Mouse (Mus musculus): Measurements from ENCODE around the gene Hsd17b12. TPM values are rescaled to one million over a fixed set of nuclear protein-coding genes. Genes with fewer than 3 reads are reported as not detected.

The Hsd17b12 gene
- polyA plus RNA-seq, 1 experiment from 2014 or later, result 141 TPM

- no peak for ATAC-seq
- WGBS, result 91% methylated on average over 5 of the region's 5 CpGs
These were observed 117.2 kb downstream of the Hsd17b12 start for GRCm38 (mm10) chr2:94040391-94041125.

GRCm38 (mm10) chr2:94035428-94036331, 122.1 kb downstream of the Hsd17b12 start:
- Histone ChIP-seq H3K27ac (ENCODE audit: low read length) (no peak overlapping the region), H3K9ac (replicated peaks; ENCODE audit: low read depth, low read length) (no peak overlapping the region; the same call in 1 of the 2 replicates), H3K4me2 (ENCODE audit: low read length) (no peak overlapping the region), H3K4me1 (replicated peaks; ENCODE audit: control insufficient read depth, insufficient read depth, low read length) (0 out of 2 replicates have a peak, but pooled peaks cover 2% of the 10 kb centered on the region), H3K9me3 (ENCODE audit: control insufficient read depth, low read length) (no peaks in the 10 kb centered on the region), H3K36me3 (ENCODE audit: control insufficient read depth, insufficient read depth) (no peaks in the 10 kb centered on the region), H3K27me3 (replicated peaks; ENCODE audit: control insufficient read depth, insufficient read depth, low read length) (no peaks in the 10 kb centered on the region), H3K4me3 (replicated peaks; ENCODE audit: low read length) (no peak overlapping the region)
- peak; percentile 92 for ATAC-seq
- WGBS, result 57% methylated on average over 9 of the region's 9 CpGs

More at GRCm38 (mm10) chr2:94040391-94041125, 117.2 kb downstream of the Hsd17b12 start:
- H3K9ac ChIP-seq (replicated peaks; ENCODE audit: low read depth, low read length), result no peak overlapping the region
- no peak overlapping the region for H3K4me3 ChIP-seq (replicated peaks; ENCODE audit: low read length)
- no peak overlapping the region for H3K4me2 ChIP-seq (ENCODE audit: low read length)
- no peaks in the 10 kb centered on the region for H3K27me3 ChIP-seq (replicated peaks; ENCODE audit: control insufficient read depth, insufficient read depth, low read length)
- H3K9me3 ChIP-seq (ENCODE audit: control insufficient read depth, low read length), result no peaks in the 10 kb centered on the region
- peaks cover 20% of the 10 kb centered on the region for H3K4me1 ChIP-seq (replicated peaks; ENCODE audit: control insufficient read depth, insufficient read depth, low read length)
- no peaks in the 10 kb centered on the region for H3K36me3 ChIP-seq (ENCODE audit: control insufficient read depth, insufficient read depth)
- no peak overlapping the region for H3K27ac ChIP-seq (ENCODE audit: low read length)

- Histone ChIP-seq H3K4me2 (ENCODE audit: low read length) (no peak overlapping the region), H3K9me3 (ENCODE audit: control insufficient read depth, low read length) (no peaks in the 10 kb centered on the region), H3K4me1 (replicated peaks; ENCODE audit: control insufficient read depth, insufficient read depth, low read length) (0 out of 2 replicates have a peak, but pooled peaks cover 2% of the 10 kb centered on the region), H3K27me3 (replicated peaks; ENCODE audit: control insufficient read depth, insufficient read depth, low read length) (no peaks in the 10 kb centered on the region), H3K27ac (ENCODE audit: low read length) (no peak overlapping the region), H3K9ac (replicated peaks; ENCODE audit: low read depth, low read length) (no peak overlapping the region), H3K4me3 (replicated peaks; ENCODE audit: low read length) (no peak overlapping the region), H3K36me3 (ENCODE audit: control insufficient read depth, insufficient read depth) (no peaks in the 10 kb centered on the region)
- no peak for ATAC-seq
These were observed 127.2 kb downstream of the Hsd17b12 start for GRCm38 (mm10) chr2:94030602-94031001.

GRCm38 (mm10) chr2:94024637-94025036, 133.1 kb downstream of the Hsd17b12 start:
- H3K4me1 ChIP-seq (replicated peaks; ENCODE audit: control insufficient read depth, insufficient read depth, low read length), result no peaks in the 10 kb centered on the region
- no peaks in the 10 kb centered on the region for H3K9me3 ChIP-seq (ENCODE audit: control insufficient read depth, low read length)
- H3K27me3 ChIP-seq (replicated peaks; ENCODE audit: control insufficient read depth, insufficient read depth, low read length), result no peaks in the 10 kb centered on the region
- 60% methylated on average over 6 of the region's 6 CpGs for WGBS
- ATAC-seq, result no peak
- no peak overlapping the region for H3K27ac ChIP-seq (ENCODE audit: low read length)
- no peak overlapping the region for H3K4me2 ChIP-seq (ENCODE audit: low read length)
- no peak overlapping the region for H3K4me3 ChIP-seq (replicated peaks; ENCODE audit: low read length)
- H3K9ac ChIP-seq (replicated peaks; ENCODE audit: low read depth, low read length), result no peak overlapping the region
- no peaks in the 10 kb centered on the region for H3K36me3 ChIP-seq (ENCODE audit: control insufficient read depth, insufficient read depth)

GRCm38 (mm10) chr2:94010335-94011291, 147.2 kb downstream of the Hsd17b12 start, which contains the start of gene Alkbh3:
TSS of gene Alkbh3 (minus strand) at chr2:94010807.
- no peaks in the 10 kb centered on the region for H3K27me3 ChIP-seq (replicated peaks; ENCODE audit: control insufficient read depth, insufficient read depth, low read length)
- peak within 1 kb of the TSS; percentile 98 for H3K4me2 ChIP-seq (ENCODE audit: low read length)
- H3K9me3 ChIP-seq (ENCODE audit: control insufficient read depth, low read length), result no peaks in the 10 kb centered on the region; the same call in 1 of the 2 replicates
- no peak within 1 kb of the TSS for H3K27ac ChIP-seq (ENCODE audit: low read length)
- 4% methylated on average over 47 of the region's 47 CpGs for WGBS
- H3K4me3 ChIP-seq (replicated peaks; ENCODE audit: low read length), result peak within 1 kb of the TSS; percentile 96
- peaks cover 17% of the 10 kb centered on the region for H3K36me3 ChIP-seq (ENCODE audit: control insufficient read depth, insufficient read depth)
- H3K9ac ChIP-seq (replicated peaks; ENCODE audit: low read depth, low read length), result peak within 1 kb of the TSS; percentile 95
- ATAC-seq, result peak; percentile 100
- peaks cover 14% of the 10 kb centered on the region for H3K4me1 ChIP-seq (replicated peaks; ENCODE audit: control insufficient read depth, insufficient read depth, low read length)

GRCm38 (mm10) chr2:94002331-94002730, 155.4 kb downstream of the Hsd17b12 start:
- Histone ChIP-seq H3K4me2 (ENCODE audit: low read length) (no peak overlapping the region), H3K27me3 (replicated peaks; ENCODE audit: control insufficient read depth, insufficient read depth, low read length) (no peaks in the 10 kb centered on the region), H3K36me3 (ENCODE audit: control insufficient read depth, insufficient read depth) (peaks cover 38% of the 10 kb centered on the region), H3K27ac (ENCODE audit: low read length) (no peak overlapping the region), H3K9ac (replicated peaks; ENCODE audit: low read depth, low read length) (no peak overlapping the region), H3K4me3 (replicated peaks; ENCODE audit: low read length) (no peak overlapping the region), H3K4me1 (replicated peaks; ENCODE audit: control insufficient read depth, insufficient read depth, low read length) (peaks cover 5% of the 10 kb centered on the region), H3K9me3 (ENCODE audit: control insufficient read depth, low read length) (no peaks in the 10 kb centered on the region)
- ATAC-seq, result peak; percentile 94
- WGBS, result 0% methylated on average over 2 of the region's 2 CpGs

DNA sequence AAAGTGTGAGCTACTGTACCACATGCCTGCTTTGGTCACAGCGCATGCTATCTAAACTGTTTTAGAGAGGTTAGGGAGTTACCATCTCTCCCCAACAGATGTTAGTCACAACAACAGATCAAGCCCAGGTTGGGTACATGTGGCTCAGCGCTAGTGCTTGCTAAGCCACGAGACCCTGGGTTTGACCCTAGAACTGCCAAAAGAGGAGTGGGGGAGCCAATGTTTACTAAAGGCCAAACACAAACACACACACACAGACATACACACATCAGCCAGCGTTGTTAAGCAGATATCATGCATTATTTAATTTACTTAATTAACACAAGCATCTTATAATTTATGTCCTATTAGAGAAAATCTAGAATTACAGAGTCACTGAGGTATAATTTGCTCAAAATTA, 155.8 kb downstream of the Hsd17b12 start:
- Histone ChIP-seq H3K9me3 (ENCODE audit: control insufficient read depth, low read length) (no peaks in the 10 kb centered on the region), H3K4me1 (replicated peaks; ENCODE audit: control insufficient read depth, insufficient read depth, low read length) (peaks cover 5% of the 10 kb centered on the region), H3K9ac (replicated peaks; ENCODE audit: low read depth, low read length) (no peak overlapping the region), H3K36me3 (ENCODE audit: control insufficient read depth, insufficient read depth) (peaks cover 35% of the 10 kb centered on the region), H3K27ac (ENCODE audit: low read length) (no peak overlapping the region), H3K4me3 (replicated peaks; ENCODE audit: low read length) (no peak overlapping the region), H3K27me3 (replicated peaks; ENCODE audit: control insufficient read depth, insufficient read depth, low read length) (no peaks in the 10 kb centered on the region), H3K4me2 (ENCODE audit: low read length) (no peak overlapping the region)
- peak; percentile 64; the same call in 1 of the 2 replicates for ATAC-seq
- 69% methylated on average over 4 of the region's 4 CpGs for WGBS

- H3K4me2 ChIP-seq (ENCODE audit: low read length), result no peak overlapping the region
- H3K4me3 ChIP-seq (replicated peaks; ENCODE audit: low read length), result no peak overlapping the region
- H3K27me3 ChIP-seq (replicated peaks; ENCODE audit: control insufficient read depth, insufficient read depth, low read length), result no peaks in the 10 kb centered on the region
- 88% methylated on average over 6 of the region's 6 CpGs for WGBS
- H3K9me3 ChIP-seq (ENCODE audit: control insufficient read depth, low read length), result no peaks in the 10 kb centered on the region
- H3K4me1 ChIP-seq (replicated peaks; ENCODE audit: control insufficient read depth, insufficient read depth, low read length), result peaks cover 5% of the 10 kb centered on the region
- H3K27ac ChIP-seq (ENCODE audit: low read length), result no peak overlapping the region
- H3K36me3 ChIP-seq (ENCODE audit: control insufficient read depth, insufficient read depth), result peaks cover 31% of the 10 kb centered on the region
- H3K9ac ChIP-seq (replicated peaks; ENCODE audit: low read depth, low read length), result no peak overlapping the region
- ATAC-seq, result no peak
These were observed 156.4 kb downstream of the Hsd17b12 start for GRCm38 (mm10) chr2:94001411-94001810.

Measured in forebrain, embryonic 16.5 days (tissue).